Mouse (Mus musculus) T-helper 1 cell (primary cell): ENCODE measurements around the gene Gins3.
"Not testable (repeated sequence)": the region's sequence is repeated elsewhere in the genome, so short reads cannot be mapped to it uniquely, and the experiment has no call there.

Source experiments
- in situ Hi-C: fragments of 300-600 bp; cut with MboI, MseI; formaldehyde crosslinking; loops from one replicate; pipeline ENCODE4 v1.15.1; 2025; ENCODE audit warnings: high pct_unique_total_duplicates

Gene Gins3

GRCm38 (mm10) chr8:95648251-95648650 is 15.0 kb downstream of the Gins3 start:
- in situ Hi-C loops = no loop called here

- in situ Hi-C loops = no loop called here
These were observed 20.1 kb downstream of the Gins3 start for GRCm38 (mm10) chr8:95653351-95653750.

GRCm38 (mm10) chr8:95655831-95656230 is 22.6 kb downstream of the Gins3 start:
- in situ Hi-C loops = no loop called here

- in situ Hi-C loops = no loop called here
These were observed 23.2 kb downstream of the Gins3 start for GRCm38 (mm10) chr8:95656316-95657002.

GRCm38 (mm10) chr8:95657523-95657922 is 24.3 kb downstream of the Gins3 start:
- in situ Hi-C loops = no loop called here

- in situ Hi-C loops = no loop called here
These were observed 27.2 kb downstream of the Gins3 start for GRCm38 (mm10) chr8:95660334-95660882.

GRCm38 (mm10) chr8:95661085-95661484 is 27.8 kb downstream of the Gins3 start:
- in situ Hi-C loops = no loop called here

GRCm38 (mm10) chr8:95661575-95661974 is 28.3 kb downstream of the Gins3 start:
- in situ Hi-C loops = no loop called here

- in situ Hi-C loops = no loop called here
These were observed 29.8 kb downstream of the Gins3 start for GRCm38 (mm10) chr8:95662885-95663598.

- in situ Hi-C loops = no loop called here
These were observed 30.3 kb downstream of the Gins3 start for GRCm38 (mm10) chr8:95663599-95663949.

GRCm38 (mm10) chr8:95665813-95666452 is 32.7 kb downstream of the Gins3 start:
- in situ Hi-C loops = not testable (repeated sequence)

GRCm38 (mm10) chr8:95668163-95668958 is 35.1 kb downstream of the Gins3 start:
- in situ Hi-C loops = no loop called here

GRCm38 (mm10) chr8:95669967-95670366 is 36.7 kb downstream of the Gins3 start:
- in situ Hi-C loops = no loop called here

GRCm38 (mm10) chr8:95671861-95672260 is 38.6 kb downstream of the Gins3 start:
- in situ Hi-C loops = no loop called here

GRCm38 (mm10) chr8:95672811-95673210 is 39.6 kb downstream of the Gins3 start:
- in situ Hi-C loops = no loop called here

- in situ Hi-C loops = no loop called here
These were observed 43.4 kb downstream of the Gins3 start, which contains the start of gene Ndrg4 for GRCm38 (mm10) chr8:95676631-95677030. Gene Ndrg4 (plus strand): TSS chr8:95676980.

- in situ Hi-C loops = no loop called here
These were observed 44.4 kb downstream of the Gins3 start for GRCm38 (mm10) chr8:95677591-95678023.

GRCm38 (mm10) chr8:95678024-95678611 is 44.9 kb downstream of the Gins3 start:
- in situ Hi-C loops = no loop called here

- in situ Hi-C loops = loop anchor here (10.0 kb wide), 1 partner anchor 937 kb away; no protein-coding TSS in a partner anchor
These were observed 54.9 kb downstream of the Gins3 start for GRCm38 (mm10) chr8:95688073-95688672.

GRCm38 (mm10) chr8:95690929-95691541 is 57.8 kb downstream of the Gins3 start:
- in situ Hi-C loops = no loop called here
